Mouse (Mus musculus) CD4-positive helper T cell, adult 2 months (primary cell): ENCODE data around the gene Olfr1279.
"Not testable (repeated sequence)": the region's sequence is repeated elsewhere in the genome, so short reads cannot be mapped to it uniquely, and the experiment has no call there.

Experiments used
- DNase-seq: peaks from one replicate; pipeline ENCODE4 v3.0.0-alpha.2; 2012; ENCODE audit warnings: low read depth, missing footprints, low spot score

The Olfr1279 gene

GRCm38 (mm10) chr2:111300374-111300773 lies at the start of gene Olfr1279:
Gene Olfr1279, plus strand, starts transcription at chr2:111300635.
- DNase-seq = no peak

GRCm38 (mm10) chr2:111254216-111254615 lies 46.2 kb upstream of the Olfr1279 start, which contains the start of gene Olfr1276:
Gene Olfr1276, plus strand, starts transcription at chr2:111254516.
- DNase-seq = no peak

- DNase-seq = no peak
Observed at GRCm38 (mm10) chr2:111274006-111274405, 26.4 kb upstream of the Olfr1279 start, which contains the start of gene Olfr1277. Gene Olfr1277, minus strand, starts transcription at chr2:111274106.

- no peak for DNase-seq
Observed at GRCm38 (mm10) chr2:111289836-111290235, 10.6 kb upstream of the Olfr1279 start, which contains the start of gene Olfr1278. Gene Olfr1278, plus strand, starts transcription at chr2:111290136.

GRCm38 (mm10) chr2:111298541-111298940 lies 1.9 kb upstream of the Olfr1279 start:
- no peak for DNase-seq

GRCm38 (mm10) chr2:111313717-111314116 lies 13.3 kb downstream of the Olfr1279 start, which contains the start of gene Olfr1280:
Gene Olfr1280, plus strand, starts transcription at chr2:111314017.
- DNase-seq = no peak

GRCm38 (mm10) chr2:111326220-111326619 lies 25.8 kb downstream of the Olfr1279 start, which contains the start of gene Olfr1281:
Gene Olfr1281, plus strand, starts transcription at chr2:111326520.
- no peak for DNase-seq

GRCm38 (mm10) chr2:111333721-111334120 lies 33.3 kb downstream of the Olfr1279 start:
- not testable (repeated sequence) for DNase-seq

- no peak for DNase-seq
Observed at GRCm38 (mm10) chr2:111335976-111336375, 35.5 kb downstream of the Olfr1279 start, which contains the start of gene Olfr1282. Gene Olfr1282, minus strand, starts transcription at chr2:111336076.
